Mouse (Mus musculus): Measurements from ENCODE around the gene Npcd.
"Not testable (repeated sequence)": the region's sequence is repeated elsewhere in the genome, so short reads cannot be mapped to it uniquely, and the experiment has no call there.

Gene Npcd

DNA sequence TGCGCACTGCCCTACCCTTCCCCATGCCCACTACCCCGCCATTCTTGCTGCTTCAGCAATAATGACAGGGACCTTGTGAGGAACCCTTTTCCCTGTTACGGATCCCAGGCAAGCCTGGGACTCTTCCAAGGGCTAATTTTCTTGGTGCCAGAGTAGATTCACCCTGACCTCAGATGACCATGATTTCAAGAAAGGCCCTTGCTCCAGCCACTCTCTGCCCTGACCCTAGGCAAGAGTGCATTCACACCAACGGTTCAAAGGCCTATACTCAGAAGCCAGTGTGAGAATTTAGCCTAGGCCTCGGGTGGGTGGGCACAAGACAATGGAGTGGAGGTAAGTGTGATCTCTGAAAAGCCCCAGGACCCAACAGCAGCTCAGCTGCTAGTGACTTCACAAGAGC lies 4.6 kb downstream of the Npcd start:
- DNase-seq = no peak

GRCm38 (mm10) chr15:79828366-79829035 lies 5.5 kb downstream of the Npcd start:
- no peak for DNase-seq

DNA sequence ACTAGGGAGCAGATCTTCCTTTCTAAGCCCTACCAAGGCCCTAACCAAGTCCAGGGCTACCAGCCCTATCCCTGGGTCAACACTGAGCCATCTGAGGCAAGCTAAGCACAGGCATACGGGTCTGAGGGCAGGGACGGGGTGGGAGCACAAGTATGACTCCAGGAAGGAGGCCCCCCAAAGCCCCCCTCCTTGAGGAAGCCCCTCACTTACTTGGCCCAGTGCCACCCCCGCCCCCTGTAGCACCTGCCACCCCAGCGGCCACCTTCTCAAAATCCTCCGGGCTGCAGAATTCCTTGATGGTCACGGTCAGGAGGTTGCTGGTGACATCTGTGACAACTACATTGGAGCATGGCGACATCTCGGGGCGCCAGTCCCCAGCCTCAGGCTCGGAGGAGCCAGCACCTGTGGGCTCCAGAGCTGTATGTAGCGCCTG lies 6.2 kb downstream of the Npcd start:
- DNase-seq = no peak

DNA sequence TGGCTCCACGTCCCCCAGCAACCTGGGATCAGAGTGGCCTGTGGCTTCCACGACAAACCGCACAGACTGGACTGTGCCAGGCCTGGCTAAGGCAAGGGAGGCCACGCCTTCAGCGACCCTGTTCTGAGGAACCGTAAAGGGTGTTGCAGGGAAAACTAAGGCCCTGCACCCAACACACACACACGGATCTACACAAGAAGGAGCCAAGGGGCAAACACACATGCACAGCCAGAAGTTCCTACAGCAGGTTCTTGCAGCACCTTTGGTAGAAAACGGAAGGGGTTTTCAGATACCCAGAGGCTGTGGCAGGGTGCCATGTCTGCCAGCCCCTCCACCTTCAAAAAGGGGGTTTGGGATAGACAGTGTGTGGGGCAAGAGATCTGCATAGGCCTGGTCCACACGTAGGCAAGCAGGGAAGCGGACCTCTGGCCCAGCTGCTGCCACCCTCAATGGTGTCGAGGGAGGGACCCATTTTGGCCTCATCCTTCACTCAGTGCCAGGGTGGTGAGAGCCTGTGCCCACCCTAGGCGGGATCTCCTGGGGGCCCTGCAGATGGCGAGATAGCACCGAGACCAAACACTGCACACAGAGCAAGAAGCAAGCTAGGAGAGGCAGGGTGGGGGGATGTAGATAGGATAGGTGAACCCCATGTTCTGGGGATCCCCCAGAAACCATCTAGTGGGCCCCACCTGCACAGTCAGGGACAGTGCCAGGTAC lies 6.8 kb downstream of the Npcd start:
- DNase-seq = no peak

DNA sequence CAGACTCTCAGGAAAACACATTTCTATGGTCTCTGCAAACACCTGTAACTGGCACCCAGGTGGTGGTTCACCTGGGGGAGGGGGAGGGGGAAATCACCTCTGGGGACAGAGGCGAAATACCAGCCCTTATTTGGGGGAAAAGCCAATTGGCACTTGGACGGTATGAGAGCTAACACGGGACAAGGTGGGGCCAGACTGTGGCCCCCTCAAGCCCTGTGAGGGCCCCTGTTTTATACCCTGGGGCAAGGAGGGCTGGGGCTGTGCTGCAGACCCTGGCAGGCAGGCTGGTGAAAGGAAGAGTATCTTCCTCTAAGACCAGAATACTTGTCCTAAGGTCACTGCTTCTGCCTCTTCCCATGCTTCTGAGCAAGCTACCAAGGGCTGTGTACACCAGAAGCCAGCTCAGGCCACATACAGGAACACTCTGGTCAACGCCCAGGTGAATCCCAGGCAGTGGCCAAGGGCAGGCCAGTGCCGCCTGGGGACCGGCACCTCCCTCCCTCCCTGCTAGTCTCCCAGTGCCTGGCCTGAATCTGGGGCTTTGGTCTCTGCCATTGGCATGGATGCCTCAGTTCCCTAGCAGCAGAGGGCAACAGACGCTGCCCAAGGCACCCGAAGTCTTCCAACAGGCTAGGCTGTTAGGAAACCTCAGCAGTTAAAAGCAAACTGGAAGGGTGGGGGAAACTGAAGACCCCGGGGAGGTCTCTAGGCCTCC lies 7.7 kb downstream of the Npcd start:
- no peak for DNase-seq

GRCm38 (mm10) chr15:79825146-79825825 lies 8.8 kb downstream of the Npcd start:
- no peak for DNase-seq

GRCm38 (mm10) chr15:79823588-79824280 lies 10.3 kb downstream of the Npcd start:
- DNase-seq = peak; percentile 40 to 44

DNA sequence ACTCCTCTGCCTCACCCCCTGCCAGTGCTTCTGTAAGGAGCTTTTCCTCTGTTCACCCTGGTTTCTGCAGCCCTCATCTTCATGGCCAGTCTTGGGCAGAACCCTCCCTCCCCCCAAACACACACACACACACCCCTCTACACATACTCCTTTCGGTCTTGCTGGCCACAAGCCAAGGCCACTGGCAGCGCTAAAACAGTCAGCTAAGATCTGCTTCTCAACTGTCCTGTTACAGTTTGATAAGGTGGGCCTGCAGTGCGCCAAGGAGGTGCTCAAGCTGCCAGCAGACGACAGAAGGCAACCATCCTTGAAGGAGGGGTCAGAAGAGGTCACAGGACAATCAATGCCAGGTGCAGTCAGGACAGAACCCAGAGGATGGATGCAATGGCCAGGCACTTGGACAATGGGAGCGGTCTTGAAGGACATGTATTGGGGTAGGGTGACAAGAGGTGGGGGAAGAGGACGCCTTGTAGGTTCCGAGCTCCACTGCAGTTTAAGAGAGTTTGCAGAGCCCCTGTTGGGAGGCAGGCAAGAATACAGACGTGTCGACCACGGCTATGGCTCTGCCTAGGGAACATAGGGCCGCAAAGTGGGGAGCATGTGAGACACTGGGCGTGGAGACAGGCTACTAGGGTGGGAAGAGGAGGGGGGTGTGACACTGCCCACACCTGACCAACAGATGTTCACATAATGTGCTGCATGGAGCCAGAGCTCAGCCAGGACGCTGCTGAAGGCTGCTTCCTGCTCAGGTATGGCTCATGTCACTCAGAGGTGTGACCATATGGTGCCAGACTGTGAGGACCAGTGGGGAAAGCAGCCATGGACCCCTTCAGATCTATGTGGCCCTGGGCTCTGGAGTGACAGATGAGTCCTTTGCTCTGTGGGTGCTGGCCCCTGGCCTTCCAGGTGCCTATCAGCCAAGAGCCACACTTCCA lies 11.5 kb downstream of the Npcd start:
- no peak for DNase-seq

- DNase-seq = no peak
Observed at GRCm38 (mm10) chr15:79818325-79818724, 15.7 kb downstream of the Npcd start.

- no peak for DNase-seq
Observed at GRCm38 (mm10) chr15:79813666-79814258, 20.3 kb downstream of the Npcd start.

- not testable (repeated sequence) for DNase-seq
Observed at GRCm38 (mm10) chr15:79812840-79813239, 21.2 kb downstream of the Npcd start.

GRCm38 (mm10) chr15:79810997-79811396 lies 23.0 kb downstream of the Npcd start:
- no peak for DNase-seq

DNA sequence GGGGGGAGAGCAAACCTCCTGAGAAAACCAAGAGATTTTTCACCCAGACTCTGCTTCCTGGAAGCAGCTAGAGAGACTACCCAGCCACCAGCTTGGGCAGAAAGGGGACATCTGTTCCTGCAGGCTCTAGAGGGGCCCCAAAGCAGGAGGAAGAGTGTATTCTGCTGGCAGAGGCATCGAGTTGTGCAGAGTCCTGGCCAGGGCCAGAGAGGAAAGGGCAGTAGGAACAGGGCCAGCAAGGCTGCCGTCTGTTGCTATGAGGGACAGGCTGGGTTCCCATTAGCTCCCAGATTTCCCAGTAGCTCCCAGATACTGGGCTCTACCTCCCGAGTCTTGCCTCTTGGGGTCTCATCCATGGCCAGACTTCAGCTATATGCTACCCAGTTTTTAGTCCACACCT lies 24.0 kb downstream of the Npcd start:
- DNase-seq = no peak

DNA sequence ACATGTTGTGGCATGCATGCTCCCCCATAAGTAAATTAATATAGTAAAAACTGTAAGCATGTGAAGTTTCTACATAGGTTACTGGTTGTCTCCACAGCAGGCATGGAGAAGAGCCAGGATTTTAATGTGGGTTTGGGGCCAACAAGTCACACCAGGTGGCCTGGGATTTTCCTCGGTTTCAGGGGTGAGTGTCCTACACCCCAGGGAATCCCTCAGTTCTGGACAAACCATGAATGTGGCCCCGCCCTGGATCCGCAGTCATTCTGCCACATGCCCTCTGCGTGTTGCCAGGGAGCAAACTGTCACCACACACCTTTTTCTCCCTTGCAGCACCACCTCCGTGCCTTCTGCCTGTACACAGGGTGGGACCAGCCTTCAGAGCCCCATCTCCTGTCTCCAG lies 25.4 kb downstream of the Npcd start:
- no peak for DNase-seq

GRCm38 (mm10) chr15:79808114-79808513 lies 25.9 kb downstream of the Npcd start:
- DNase-seq = peak in 1 of 2 experiments; percentile 48

DNA sequence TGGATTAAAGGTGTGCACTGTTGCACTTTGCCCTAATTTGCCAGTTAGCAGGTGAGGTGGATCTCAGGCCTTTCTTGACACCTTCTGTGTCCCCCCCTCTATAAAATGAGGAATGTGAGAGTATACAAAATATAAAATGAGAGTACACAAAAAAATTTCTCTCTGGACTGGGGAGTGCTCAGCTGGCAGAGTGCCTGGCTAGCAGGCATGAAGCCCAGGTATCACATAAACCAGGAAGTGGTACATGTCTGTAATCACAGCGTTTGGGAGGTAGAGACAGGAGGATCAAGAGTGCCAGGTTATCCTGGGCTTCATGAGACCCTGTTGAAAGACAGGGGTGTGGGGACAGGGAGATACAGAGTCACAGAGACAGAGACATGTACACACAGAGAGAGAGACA lies 27.0 kb downstream of the Npcd start:
- DNase-seq = no peak

DNA sequence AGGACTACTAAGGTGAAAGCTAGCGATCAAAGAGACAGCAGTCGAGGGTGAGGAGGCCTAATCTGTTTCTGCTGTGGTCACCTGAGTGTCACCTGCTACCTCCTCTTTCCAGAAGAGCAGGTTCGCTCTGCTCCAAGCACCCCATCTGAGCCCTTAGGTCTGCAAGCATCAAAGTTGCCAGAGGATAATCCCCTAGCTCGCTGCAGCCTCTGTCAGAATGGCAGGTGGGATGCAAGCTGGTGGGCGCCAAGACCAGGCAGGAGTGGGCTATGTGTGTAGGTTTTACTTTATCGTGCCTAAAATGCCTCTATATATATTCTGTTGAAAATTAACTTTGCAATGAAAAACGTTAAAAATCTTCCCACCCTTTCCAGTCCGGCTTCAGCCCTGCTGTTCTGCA lies 28.8 kb downstream of the Npcd start:
- DNase-seq = no peak

DNA sequence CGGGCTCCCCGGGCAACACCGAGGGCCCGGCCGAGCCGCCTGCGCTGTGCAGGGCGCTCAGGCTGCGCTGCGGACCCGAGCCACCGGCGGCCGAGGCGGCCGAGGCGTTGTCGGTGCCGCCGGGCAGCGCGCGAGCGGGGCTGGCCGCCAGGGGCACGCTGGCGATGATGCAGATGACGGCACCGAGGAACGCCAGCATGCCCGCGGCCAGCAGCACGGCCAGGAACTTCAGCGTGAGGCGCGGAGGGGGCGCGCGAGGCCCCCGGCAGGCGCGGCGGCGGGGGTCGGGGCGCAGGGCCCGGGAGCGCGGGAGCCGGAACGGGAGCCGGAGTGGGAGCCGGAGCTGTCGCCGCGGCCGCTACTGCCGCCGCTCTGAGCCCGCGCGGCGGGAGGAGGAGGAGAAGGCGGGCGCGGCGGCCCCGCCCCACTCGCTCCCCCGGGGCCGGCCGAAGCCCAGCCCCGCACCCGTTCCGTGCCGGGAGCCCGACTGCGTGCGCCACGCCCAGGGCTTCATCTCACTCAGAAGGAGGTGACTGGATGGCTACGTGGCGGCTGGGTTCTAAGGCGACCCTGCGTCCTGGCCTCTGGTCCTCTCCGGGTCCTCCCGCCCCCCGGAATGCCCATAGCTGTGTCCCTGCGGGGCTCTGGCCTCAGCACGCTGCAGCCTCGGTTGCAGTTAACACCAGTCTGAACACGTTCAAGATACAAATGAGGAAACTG lies 29.5 kb downstream of the Npcd start, which contains the start of gene Nptxr:
Gene Nptxr, minus strand, starts transcription at position 415 of the 720 bp plus-strand sequence.
- DNase-seq = peak in 1 of 2 experiments; percentile 19

DNA sequence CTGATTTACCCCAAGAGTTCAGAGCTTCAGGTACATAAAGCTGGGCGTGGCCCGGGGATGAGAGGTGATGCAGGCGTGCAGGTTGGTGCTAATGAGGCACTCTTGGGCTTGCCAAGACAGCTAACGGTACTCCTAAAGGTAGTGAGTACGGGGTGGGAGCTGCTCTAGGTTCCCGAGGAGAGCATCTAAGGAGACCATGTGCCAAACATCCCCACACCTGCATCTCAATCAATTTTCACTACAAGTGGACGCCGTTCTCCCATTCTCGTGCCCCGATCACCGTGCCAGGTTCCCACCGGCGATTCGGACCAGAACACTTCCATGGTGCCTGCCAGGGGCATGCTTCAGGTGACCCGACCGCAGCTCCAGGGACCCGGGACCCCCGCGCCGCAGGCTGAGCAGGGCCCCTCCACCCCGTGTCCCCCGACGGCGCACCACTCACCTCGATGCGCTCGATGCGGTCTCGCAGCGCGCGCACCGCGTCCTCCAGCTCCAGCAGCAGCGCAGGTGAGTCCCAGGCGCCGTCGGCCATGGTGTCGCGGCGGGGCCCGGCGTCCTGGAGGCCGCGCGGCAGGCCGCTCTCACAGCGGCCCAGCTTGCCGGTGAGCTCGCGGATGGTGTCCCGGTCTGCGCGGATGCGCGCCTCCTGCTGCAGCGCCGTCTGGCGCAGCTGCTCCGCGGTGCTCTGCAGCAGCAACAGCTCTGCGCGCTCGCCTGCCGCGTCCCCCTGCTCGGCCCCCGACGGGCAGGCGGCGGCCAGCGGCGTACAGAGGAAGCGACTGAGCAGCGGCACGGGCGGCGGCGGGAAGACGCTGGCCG lies 30.3 kb downstream of the Npcd start:
- DNase-seq = no peak

All from kidney, adult 8-10 months (tissue).